Mouse (Mus musculus): ENCODE measurements around the gene Ascc1. TPM values are rescaled to one million over a fixed set of nuclear protein-coding genes. Genes with fewer than 3 reads are reported as not detected.

Gene Ascc1
- total and polyA plus RNA-seq, 3 experiments: 17.0 to 37.9 TPM; not detected in 1

GRCm38 (mm10) chr10:60009115-60009514 is 6.5 kb downstream of the Ascc1 start:
- H3K27me3 ChIP-seq (ENCODE audit: control insufficient read depth in 1 of 2, insufficient read depth in 2 of 2, low read length in 2 of 2): no peaks in the 10 kb centered on the region
- H3K4me3 ChIP-seq (ENCODE audit: control insufficient read depth in 1 of 2, insufficient read depth in 1 of 2, low read depth in 2 of 2, low read length in 2 of 2): no peak overlapping the region
- H3K36me3 ChIP-seq (ENCODE audit: control insufficient read depth in 1 of 2, insufficient read depth in 2 of 2, low read length in 2 of 2): peaks cover 1 to 5% of the 10 kb centered on the region in 2 experiments; a peak in 3 of 4 replicates
- no peaks in the 10 kb centered on the region for H3K79me2 ChIP-seq (ENCODE audit: control insufficient read depth, insufficient read depth, low read length, poor library complexity)
- DNase-seq (ENCODE audit: low read depth, low spot score): no peak
- no peak overlapping the region for H3K27ac ChIP-seq (ENCODE audit: control insufficient read depth, low read depth, low read length)
- peaks cover 0 to 4% of the 10 kb centered on the region in 2 experiments; a peak in 1 of 4 replicates for H3K4me1 ChIP-seq (ENCODE audit: control insufficient read depth in 1 of 2, insufficient read depth in 2 of 2, low read length in 2 of 2)
- no peak overlapping the region for H3K9ac ChIP-seq (ENCODE audit: control insufficient read depth, low read depth, low read length, poor library complexity, severe bottlenecking)
- no peak for TF ChIP-seq SIN3A (IDR thresholded peaks at IDR 0.05; ENCODE audit: low read length)
- no peak for TF ChIP-seq MAFK (IDR thresholded peaks at IDR 0.05; ENCODE audit: borderline replicate concordance, low read depth, low read length)
- no peak for TF ChIP-seq ZC3H11A (IDR thresholded peaks at IDR 0.05; ENCODE audit: low read depth, low read length)
- TF ChIP-seq GATA1 (IDR thresholded peaks at IDR 0.05; ENCODE audit: low read depth, low read length): no peak
- TF ChIP-seq TBP (IDR thresholded peaks at IDR 0.05; ENCODE audit: low read depth, low read length): no peak
- TF ChIP-seq UBTF (IDR thresholded peaks at IDR 0.05; ENCODE audit: borderline replicate concordance, insufficient read depth, low read depth, low read length): no peak
- TF ChIP-seq USF1 (IDR thresholded peaks at IDR 0.05; ENCODE audit: low read depth, low read length): no peak
- no peak for TF ChIP-seq EP300 (IDR thresholded peaks at IDR 0.05; ENCODE audit: low read depth in 1 of 2, low read length in 2 of 2)
- no peak for TF ChIP-seq CTCF (IDR thresholded peaks at IDR 0.05 in 2 of 3, conservative IDR thresholded peaks at IDR 0.05 in 1 of 3; ENCODE audit: control insufficient read depth in 1 of 3, insufficient read depth in 1 of 3, low read depth in 2 of 3, low read length in 3 of 3, poor library complexity in 1 of 3, severe bottlenecking in 1 of 3)
- TF ChIP-seq MYC (IDR thresholded peaks at IDR 0.05; ENCODE audit: low read depth, low read length): no peak
- TF ChIP-seq ZKSCAN1 (IDR thresholded peaks at IDR 0.05; ENCODE audit: low read depth, low read length): no peak
- no peaks in the 10 kb centered on the region for H3K9me3 ChIP-seq (replicated peaks; ENCODE audit: insufficient read depth, low read length)

DNA sequence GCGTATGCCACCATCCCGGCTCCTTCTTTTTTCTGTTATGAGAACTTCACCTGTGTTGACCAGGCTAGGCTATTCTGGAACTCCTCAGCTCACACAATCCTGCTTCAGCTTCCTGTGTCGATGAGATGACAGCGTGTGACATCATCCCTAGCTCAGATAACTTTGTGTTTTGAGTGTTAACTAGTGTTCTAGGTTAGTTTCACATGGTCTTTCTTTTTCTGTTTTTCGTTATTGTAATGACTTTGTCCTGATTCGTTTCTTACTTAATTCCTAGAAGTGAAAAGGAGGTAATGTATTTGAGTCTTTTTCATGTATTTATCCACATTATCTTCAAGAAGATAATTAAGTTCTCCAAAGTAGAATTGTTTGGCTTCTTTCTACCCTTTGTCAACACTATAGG is 13.6 kb downstream of the Ascc1 start:
- Histone ChIP-seq H3K27ac (ENCODE audit: control insufficient read depth, low read depth, low read length) (no peak overlapping the region), H3K79me2 (ENCODE audit: control insufficient read depth, insufficient read depth, low read length, poor library complexity) (no peaks in the 10 kb centered on the region), H3K9ac (ENCODE audit: control insufficient read depth, low read depth, low read length, poor library complexity, severe bottlenecking) (no peak overlapping the region), H3K9me3 (replicated peaks; ENCODE audit: insufficient read depth, low read length) (no peaks in the 10 kb centered on the region), H3K4me3 (ENCODE audit: control insufficient read depth in 1 of 2, insufficient read depth in 1 of 2, low read depth in 2 of 2, low read length in 2 of 2) (no peak overlapping the region), H3K4me1 (ENCODE audit: control insufficient read depth in 1 of 2, insufficient read depth in 2 of 2, low read length in 2 of 2) (peaks cover 2 to 4% of the 10 kb centered on the region in 2 experiments; a peak in 3 of 4 replicates), H3K36me3 (ENCODE audit: control insufficient read depth in 1 of 2, insufficient read depth in 2 of 2, low read length in 2 of 2) (peaks cover 2 to 6% of the 10 kb centered on the region in 2 experiments), H3K27me3 (ENCODE audit: control insufficient read depth in 1 of 2, insufficient read depth in 2 of 2, low read length in 2 of 2) (no peaks in the 10 kb centered on the region)
- TF ChIP-seq E2F4 (IDR thresholded peaks at IDR 0.05; ENCODE audit: borderline replicate concordance, low read depth, low read length) (no peak), TBP (IDR thresholded peaks at IDR 0.05; ENCODE audit: low read depth, low read length) (no peak), MEF2A (IDR thresholded peaks at IDR 0.05; ENCODE audit: extremely low read depth, insufficient replicate concordance, low read depth, low read length, poor library complexity, severe bottlenecking) (no peak), POLR2AphosphoS5 (IDR thresholded peaks at IDR 0.05; ENCODE audit: borderline replicate concordance, low read depth, low read length) (no peak), ZC3H11A (IDR thresholded peaks at IDR 0.05; ENCODE audit: low read depth, low read length) (no peak), ZMIZ1 (IDR thresholded peaks at IDR 0.05; ENCODE audit: low read depth, low read length) (no peak), BHLHE40 (IDR thresholded peaks at IDR 0.05; ENCODE audit: borderline replicate concordance, low read depth, low read length) (no peak), ZKSCAN1 (IDR thresholded peaks at IDR 0.05; ENCODE audit: low read depth, low read length) (no peak), SMC3 (IDR thresholded peaks at IDR 0.05; ENCODE audit: low read depth, low read length) (no peak), POLR2AphosphoS2 (IDR thresholded peaks at IDR 0.05; ENCODE audit: low read length) (no peak), HCFC1 (IDR thresholded peaks at IDR 0.05; ENCODE audit: low read depth, low read length) (no peak), MAFK (IDR thresholded peaks at IDR 0.05; ENCODE audit: borderline replicate concordance, low read depth, low read length) (no peak), MYB (IDR thresholded peaks at IDR 0.05; ENCODE audit: low read depth, low read length) (no peak), JUND (IDR thresholded peaks at IDR 0.05; ENCODE audit: low read depth, low read length) (no peak), TCF12 (IDR thresholded peaks at IDR 0.05; ENCODE audit: low read depth, low read length) (no peak), RAD21 (IDR thresholded peaks at IDR 0.05; ENCODE audit: low read depth, low read length) (no peak), CTCF (IDR thresholded peaks at IDR 0.05 in 2 of 3, conservative IDR thresholded peaks at IDR 0.05 in 1 of 3; ENCODE audit: control insufficient read depth in 1 of 3, insufficient read depth in 1 of 3, low read depth in 2 of 3, low read length in 3 of 3, poor library complexity in 1 of 3, severe bottlenecking in 1 of 3) (no peak), CHD1 (IDR thresholded peaks at IDR 0.05; ENCODE audit: low read depth, low read length) (no peak), MXI1 (IDR thresholded peaks at IDR 0.05; ENCODE audit: low read depth, low read length) (no peak), EP300 (IDR thresholded peaks at IDR 0.05; ENCODE audit: low read depth in 1 of 2, low read length in 2 of 2) (no peak)
- DNase-seq (ENCODE audit: low read depth, low spot score): no peak
